Mouse (Mus musculus): ENCODE measurements at regions not wholly inside any gene's neighbourhood (a gene's known extent, or its start where the extent isn't known, plus 50 kb on each side); places are given as distances from the start of the nearest gene placed in this dataset.

DNA sequence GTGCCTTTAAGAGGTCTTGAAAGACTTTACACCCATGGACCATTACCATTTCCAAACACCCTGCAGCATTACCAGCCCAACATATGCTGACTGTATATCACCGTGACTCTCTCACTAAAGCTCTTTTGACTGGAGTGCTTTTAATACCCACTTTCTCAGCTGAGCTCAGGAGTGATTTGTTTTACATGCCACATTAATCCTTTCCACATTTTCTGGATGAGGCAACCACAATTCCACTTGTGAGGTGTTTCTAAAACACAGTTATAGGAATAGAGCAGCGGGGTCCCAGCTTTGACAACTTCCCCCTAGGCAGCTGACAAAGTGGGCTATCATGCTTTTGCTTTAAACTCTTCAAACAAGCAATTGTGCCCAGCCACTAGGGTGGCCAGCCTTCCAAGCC lies 314.5 kb upstream of the Meox2 start:
- no peak for TF ChIP-seq HCFC1 (IDR thresholded peaks at IDR 0.05; ENCODE audit: low read depth, low read length)
- no peak for TF ChIP-seq MAX (IDR thresholded peaks at IDR 0.05; ENCODE audit: low read length)
- TF ChIP-seq SIN3A (IDR thresholded peaks at IDR 0.05; ENCODE audit: low read length) = no peak
